Mouse (Mus musculus): ENCODE measurements around the gene Per3.
"Not testable (repeated sequence)": the region's sequence is repeated elsewhere in the genome, so short reads cannot be mapped to it uniquely, and the experiment has no call there.

Gene Per3

DNA sequence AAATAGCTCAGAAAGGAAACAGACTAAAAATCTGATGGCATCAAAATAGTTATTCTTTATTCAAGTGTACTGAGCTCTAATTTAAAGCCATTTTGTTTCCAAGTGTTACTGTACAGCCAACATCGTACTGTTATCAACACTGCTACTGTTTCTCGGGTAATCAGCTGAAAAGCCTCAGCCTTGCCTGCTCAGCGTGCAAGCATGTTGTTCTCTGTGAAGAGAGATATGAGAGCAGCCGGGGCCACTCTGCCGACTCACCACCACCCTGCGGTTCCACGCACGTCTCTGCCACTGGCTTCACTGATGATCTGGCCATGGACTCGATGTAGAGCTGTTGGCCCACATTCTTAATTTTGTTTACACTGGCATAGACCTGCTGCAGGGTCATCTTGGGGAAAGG lies 20.3 kb downstream of the Per3 start:
- DNase-seq (ENCODE audit: low spot score): no peak

DNA sequence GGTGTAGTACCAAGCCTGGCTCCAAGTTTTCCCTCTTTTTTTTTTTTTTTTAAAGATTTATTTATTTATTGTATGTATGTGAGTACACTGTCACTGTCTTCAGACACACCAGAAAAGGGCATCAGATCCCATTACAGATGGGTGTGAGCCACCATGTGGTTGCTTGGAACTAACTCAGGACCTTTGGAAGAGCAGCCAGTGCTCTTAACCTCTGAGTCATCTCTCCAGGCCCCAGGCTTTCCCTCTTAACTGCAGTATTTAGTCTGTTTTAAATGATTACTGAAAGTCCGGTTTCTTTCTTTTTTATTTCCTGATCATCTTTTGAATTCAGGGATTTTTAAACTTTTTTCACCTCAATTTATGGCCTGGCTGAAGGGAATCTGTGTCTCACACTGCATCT lies 27.1 kb downstream of the Per3 start:
- DNase-seq (ENCODE audit: low spot score): not testable (repeated sequence)

DNA sequence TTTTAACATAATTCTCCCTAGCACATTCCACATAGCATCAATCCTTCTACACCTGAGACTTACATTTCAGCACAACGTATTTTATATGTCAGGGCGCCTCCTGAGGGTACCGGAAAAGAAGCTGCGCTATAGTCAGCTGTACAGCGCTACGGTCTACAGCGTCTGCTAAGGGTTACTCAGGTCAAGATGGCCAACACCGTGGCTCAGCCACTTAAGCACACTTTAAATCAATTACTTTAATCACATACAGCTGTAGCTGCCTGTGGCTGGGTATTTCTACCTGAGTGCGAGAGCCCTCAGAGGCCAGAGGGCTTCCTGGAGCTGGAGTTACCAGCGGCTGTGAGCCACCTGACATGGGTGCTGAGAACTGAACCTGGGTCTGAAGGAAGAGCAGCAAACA lies 28.5 kb downstream of the Per3 start:
- no peak for DNase-seq (ENCODE audit: low spot score)

DNA sequence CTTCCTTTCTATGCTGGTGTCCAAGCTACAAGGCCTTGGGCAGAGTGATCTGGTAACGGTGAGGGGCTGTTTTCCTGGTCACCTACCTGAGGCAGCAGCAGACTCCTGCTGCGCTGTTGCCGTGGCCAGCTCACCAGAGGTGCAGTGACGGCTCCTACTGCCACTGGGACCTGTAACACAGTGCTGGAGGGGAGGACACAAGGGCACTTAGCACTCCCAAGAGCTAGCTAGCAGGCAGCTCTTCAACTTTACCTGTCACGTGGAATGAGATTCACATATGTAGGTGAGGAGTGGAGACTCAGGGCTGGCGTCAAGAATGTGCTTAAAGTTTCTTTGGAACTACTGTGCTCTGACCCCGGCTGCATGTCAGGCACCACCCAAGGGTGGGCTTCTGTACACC lies 34.1 kb downstream of the Per3 start:
- DNase-seq (ENCODE audit: low spot score): no peak

DNA sequence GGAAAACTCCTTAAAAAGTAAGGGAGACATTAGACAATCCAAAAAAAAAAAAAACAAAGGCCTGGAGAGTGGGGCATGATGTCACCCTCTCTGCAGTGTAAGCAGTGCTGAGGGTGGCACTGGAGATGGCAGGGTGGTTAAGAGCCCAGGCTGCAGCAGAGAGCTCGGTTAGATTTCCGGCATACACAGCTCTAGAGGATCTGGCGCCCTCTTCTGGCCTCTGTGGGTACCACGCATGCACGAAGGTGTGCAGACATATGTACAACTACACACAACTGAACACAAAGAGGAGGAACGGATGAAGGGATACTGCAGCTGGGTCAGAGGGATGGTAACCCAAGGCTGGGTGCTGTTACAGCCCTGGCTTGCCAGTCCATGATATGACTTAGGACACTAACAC lies 37.5 kb downstream of the Per3 start:
- peak; percentile 22 for DNase-seq (ENCODE audit: low spot score)

DNA sequence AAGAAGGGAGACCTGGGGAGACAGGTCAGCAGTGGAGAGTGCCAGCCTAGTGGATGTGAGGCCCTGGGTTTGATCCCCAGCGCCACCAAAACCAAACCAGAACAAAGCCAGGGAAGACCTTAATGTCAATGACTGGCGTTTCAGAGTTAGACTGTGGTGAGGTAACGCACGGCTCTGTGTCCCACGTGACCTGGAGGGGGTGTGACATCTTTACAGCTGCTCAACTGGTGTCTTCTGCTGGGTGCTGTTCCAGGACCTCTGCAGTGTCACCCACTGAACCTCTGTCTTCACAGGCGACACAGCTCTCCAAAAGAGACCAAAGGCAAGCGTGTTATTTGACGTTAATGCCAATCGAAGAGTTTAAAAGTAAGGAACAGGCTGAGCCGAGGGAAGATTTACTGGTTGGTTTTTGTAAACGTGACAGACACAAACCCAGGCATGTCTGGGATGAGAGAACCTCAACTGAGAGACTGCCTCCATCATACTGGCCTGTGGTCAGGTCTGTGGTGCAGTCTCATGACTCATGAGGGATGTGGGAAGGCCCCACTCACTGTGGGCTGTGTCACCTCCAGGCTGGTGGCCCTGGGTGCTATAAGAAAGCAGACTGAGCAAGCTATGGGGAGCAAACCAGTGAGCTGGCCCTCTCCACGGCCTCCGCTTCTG lies 38.7 kb downstream of the Per3 start:
- no peak for DNase-seq (ENCODE audit: low spot score)

DNA sequence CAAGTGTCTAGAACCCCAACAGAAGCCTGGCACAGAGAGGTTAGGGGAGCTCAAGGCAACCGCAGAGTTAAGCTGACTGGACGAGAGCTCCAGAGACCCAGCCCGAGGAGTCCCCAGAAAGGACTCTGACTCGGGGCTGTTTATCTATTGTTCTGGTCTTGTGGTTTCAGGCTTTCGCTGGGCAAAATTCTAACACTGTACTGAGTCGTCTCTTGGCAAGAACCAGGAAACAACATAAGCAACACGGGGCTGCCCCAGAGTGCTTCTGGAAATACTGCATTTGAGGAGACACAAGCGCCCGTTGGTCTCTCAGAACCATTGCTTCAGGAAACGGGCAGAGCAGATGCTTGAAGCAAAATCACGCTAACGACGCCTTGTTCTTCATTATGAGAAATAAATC lies 43.1 kb downstream of the Per3 start:
- DNase-seq (ENCODE audit: low spot score): no peak

DNA sequence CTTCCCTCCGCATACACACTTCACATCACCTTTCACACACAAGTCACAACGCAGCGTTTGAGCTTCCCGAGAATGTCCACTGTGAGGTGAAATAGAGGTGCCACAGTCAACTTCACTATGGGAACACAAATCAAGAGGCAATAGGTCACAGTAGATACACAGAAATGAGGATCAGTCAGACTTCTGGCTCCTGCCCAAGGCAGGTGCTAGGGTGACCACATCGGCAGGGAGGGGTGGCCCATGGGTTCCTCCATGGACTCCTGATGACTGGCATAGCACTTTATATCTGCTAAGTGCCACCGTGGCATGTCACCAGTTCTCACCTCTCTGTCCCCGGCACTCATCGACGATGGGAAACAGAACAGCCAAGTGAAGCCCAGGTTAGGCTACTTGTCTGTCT lies 45.8 kb downstream of the Per3 start:
- no peak for DNase-seq (ENCODE audit: low spot score)

DNA sequence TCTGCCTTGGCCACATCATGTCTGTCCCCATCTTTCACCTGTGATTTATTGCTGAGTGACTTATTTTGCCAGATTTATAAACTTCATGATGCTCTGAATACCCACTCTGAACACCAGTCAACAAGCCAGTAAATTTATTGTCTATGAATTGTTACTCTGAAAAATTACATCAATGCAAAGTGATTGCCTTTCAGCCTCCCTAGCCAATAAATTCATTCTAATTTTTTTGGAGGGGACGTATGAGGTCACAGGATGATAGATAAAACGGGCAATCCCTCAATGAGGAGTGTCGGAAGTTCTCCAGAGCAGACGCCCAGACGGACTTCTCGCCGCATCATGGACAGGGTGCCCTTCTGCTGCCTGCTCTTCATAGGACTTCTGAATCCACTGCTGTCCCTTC lies 47.7 kb downstream of the Per3 start, which contains the start of gene Uts2:
Gene Uts2 (plus strand): TSS at position 301 of the 400 bp plus-strand sequence.
- no peak for DNase-seq (ENCODE audit: low spot score)

DNA sequence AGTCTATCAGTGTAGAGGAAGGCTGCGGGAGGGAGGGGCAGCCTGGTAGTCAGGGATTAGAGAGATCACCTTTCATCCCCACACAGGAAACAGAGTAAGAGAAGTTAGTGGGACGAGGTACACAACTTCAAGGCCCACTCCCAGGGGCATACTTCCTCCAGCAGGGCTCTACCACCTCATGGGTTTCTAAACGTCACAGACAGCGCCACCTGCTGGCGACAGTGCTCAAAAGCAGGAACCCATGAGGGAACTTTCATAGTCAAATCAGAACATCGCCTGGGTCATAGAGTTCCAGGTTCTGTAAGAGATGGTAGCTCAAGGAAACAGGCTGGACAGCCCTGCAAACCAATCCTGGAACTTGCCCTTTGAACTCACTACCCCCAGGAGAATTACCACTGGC lies 54.3 kb downstream of the Per3 start:
- DNase-seq (ENCODE audit: low spot score): no peak

DNA sequence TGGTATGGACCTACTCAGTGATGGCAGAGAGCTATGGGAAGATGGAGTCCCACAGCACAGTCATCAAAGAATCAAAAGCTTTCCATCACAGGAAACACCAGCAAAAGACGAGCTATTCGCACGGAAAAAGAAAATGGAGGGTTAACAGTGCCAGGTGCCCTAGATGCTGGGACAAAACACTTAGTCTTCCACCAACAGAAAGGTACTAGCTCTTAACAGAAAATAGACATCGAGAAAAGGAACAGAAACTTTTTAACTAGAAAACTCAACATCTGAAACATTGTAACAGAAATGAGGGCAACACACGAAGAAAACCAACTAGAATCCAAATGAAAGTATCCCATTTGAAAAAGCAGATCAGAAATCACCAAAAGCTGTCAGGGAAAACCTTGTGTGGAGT lies 64.3 kb downstream of the Per3 start:
- no peak for DNase-seq (ENCODE audit: low spot score)

DNA sequence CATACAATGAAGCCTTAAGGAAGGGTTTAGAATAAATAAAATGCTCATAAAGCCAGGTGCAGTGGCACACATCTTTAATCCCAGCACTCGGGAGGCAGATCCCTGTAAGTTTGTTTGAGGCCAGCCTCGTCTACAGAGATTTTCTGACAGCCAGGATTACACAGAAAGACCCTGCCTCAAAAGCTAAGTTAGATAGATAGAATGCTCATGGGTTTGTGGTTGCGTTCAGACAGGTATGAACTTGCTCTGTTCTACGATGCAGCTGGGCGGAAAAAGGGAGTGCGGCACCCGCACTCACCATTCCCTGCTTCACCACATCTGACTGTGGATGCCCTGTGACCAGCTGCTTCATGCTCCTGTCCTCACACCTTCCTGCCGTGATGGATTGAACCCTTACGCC lies 65.0 kb downstream of the Per3 start:
- no peak for DNase-seq (ENCODE audit: low spot score)

DNA sequence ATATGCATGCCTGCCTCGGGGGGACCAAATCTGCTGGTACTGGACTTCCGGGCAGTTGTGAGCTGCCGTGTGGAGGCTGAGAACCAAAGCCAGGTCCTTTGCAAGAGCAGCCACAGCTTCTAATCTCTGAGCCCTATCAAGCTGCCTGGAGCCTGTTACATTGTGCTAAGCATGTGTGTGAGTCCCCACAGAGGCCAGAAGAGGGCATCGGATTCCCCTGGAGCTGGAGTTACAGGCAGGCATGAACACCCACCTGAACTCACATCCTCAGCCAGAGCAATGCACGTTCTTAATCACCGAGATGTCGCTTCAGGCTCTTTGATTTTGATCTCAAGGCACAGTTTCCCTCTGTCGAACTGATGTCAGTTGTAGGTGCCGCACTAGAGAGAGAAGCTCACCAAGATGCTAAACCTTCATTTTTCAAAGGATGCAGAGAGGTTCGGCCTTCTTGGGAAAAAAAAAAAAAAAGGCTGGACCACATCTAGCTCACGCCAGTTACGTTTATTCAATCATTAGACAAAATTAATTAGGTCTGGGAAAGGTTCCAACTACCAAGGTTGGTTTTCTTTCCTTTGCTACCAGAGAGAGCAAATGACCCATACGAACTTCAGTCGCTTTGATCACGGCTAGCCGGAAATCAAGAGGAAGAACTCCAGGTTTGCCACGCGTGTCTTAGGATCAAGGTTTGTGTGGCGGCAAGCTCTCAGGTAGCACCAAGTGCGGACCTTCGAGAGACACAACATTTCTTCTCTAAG lies 66.1 kb downstream of the Per3 start:
- no peak for DNase-seq (ENCODE audit: low spot score)

DNA sequence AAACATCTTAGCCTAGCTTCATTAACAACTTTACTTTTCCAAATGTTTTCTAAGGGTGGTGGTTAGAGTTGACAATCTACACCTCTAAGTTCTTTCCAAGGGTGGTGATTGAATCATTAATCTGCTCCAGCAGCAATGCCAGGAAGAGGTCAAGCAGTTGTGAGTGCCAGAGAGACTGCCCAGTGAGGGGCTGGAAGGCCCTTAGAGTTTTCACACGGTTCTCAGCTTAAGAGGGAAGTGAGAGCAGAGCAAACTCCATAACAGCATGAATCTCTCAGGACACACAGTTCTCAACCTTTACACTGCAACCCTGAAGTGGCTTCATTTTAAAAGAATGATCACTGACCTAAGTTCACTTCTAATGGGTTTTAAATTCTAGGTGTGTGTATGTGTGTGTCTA lies 69.3 kb downstream of the Per3 start:
- no peak for DNase-seq (ENCODE audit: low spot score)

DNA sequence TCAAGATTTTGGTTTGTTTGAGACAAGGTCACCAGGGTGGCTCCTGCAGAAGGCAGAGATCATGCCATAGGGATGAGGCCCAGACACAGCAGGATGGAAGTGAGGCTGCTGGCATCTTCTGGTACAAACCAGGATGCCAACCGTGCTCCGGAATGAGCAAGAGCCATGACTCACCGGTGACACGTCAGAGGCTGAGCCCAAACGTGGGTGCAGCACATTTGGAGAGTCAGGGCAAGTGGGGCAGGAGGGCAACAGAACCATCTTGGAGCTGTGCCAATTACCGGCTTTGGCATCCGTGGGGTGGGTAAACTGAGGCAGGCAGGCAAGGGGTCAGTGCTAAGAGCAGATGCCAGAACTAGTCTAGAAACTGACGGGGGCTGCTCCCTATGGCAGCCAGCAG lies 71.2 kb downstream of the Per3 start:
- no peak for DNase-seq (ENCODE audit: low spot score)

DNA sequence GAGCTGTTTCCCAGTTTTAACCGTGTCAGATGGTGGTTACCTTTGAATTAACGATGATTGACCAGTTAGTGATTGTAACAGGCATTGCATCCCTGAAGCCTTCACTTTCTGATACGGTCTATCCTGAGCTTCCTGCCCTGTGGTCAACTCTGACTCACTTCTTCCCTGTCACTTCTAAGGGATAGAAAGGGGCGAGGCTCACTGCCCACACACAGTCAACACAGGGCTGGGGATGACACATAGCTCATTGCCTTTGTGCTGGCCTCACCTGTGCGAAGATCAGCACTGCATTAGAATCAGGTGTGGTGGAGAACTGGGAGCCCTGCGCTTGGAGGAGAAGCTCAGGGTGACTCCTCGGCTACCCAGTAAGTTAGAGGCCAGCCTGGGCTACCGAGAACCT lies 75.5 kb downstream of the Per3 start:
- DNase-seq (ENCODE audit: low spot score): no peak

DNA sequence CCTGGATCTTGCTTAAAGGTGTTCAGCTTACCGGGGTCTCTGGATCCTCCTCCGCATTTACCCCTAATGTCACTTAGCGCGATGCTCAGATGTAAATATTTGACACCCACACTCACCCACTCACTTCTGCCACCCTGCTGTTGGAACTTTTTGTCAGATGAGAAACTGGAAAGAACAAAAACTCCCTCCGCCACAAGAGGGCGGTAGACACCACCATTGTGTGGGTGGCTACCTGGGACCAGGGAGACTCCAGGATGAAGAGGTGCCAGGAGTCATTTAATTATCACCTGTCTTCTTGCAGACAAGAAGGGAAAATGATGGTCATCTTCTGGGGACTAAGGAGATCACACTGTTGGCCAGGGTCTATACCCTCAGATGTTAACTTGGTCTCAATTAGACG lies 77.9 kb downstream of the Per3 start:
- DNase-seq (ENCODE audit: low spot score): peak; percentile 46

DNA sequence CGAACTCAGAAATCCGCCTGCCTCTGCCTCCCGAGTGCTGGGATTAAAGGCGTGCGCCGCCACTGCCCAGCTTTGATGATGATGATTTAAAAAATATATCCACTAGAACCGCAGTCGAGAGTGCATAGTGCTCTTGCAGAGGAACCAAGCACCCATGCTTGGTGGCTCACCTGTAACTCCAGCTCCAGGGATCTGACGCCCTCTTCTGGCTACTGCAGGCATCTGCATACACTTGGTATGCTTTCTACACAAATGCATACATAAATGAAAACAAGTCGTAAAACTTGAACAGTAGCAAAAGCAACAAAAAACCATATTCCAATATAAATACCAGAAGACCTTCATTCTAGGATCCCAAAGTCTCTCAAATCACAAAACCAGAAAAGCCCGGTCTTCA lies 78.9 kb downstream of the Per3 start:
- no peak for DNase-seq (ENCODE audit: low spot score)

DNA sequence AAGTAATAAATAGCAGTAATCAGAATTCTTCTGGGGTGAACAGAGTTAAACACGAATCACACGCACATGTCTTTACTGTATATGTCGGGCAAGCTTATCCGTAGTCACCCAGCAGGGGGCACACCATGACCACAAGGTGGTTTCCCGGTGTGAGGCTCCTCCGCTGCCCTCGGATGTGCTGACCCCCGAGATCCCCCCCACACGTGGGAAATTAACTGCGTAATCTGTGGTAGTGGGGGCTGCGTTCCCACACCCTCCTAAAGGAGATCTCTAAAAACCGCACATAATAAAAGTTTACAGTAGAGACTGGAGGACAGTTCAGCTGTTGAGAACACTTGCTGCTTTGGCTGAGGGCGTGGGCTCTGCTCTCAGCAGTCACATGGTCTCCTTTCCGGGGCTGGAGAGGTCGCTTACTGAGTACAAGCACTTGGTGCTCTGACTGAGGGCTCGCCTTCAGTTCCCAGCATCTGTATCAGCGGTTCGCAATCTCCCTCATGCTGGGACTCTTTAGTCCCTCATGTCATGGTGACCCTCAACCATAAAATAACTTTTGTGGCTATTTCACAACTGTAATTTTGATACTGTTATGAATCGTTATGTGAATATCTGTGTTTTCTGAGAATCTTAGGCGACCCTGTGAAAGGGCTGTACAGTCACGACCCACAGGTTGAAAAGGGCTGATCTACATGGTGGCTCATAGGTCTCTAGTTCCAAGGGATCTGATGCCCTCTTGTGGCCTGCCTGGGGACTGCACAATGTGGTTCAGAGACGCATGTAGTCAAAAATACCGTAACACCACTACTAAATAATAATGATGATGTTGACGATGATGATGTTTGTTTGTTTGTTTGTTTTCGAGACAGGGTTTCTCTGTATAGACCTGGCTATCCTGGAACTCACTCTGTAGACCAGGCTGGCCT lies 79.6 kb downstream of the Per3 start:
- peak; percentile 76 for DNase-seq (ENCODE audit: low spot score)

DNA sequence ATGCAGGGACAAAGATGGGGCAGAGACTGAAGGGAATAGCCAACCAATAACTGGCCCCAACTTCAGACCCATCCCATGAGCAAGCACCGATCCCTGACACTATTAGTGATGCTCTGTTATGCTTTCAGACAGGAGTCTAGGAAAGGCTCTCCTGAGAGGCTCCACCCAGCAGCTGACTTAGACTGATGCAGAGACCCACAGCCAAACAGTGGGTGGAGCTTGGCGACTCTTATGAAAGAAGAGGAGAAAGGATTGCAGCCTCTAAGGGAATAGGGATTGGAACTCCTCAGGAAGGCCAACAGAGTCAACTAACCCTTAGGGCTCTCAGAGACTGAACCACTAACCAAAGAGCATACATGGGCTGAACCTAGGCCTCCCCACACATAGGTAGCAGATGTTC lies 80.8 kb downstream of the Per3 start:
- no peak for DNase-seq (ENCODE audit: low spot score)

DNA sequence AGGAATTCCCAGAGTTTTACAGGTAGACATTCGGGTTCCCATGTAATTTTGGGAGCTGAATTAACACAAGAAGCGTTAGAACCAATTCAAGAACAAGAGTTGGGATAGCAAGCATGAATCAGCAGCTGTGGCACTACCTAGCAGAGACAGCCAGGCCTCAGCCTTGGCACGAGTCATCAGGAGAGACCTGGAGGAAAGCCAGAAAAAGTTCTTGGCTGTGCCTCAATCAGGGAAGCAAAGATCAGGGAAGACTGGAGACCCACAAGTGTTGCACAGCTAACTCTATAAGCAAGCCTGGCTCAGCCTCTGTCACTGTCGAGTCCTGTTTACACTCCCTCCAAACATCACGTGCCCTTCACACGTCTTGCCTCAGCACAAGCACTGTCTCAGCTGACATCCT lies 82.2 kb downstream of the Per3 start:
- DNase-seq (ENCODE audit: low spot score): no peak

DNA sequence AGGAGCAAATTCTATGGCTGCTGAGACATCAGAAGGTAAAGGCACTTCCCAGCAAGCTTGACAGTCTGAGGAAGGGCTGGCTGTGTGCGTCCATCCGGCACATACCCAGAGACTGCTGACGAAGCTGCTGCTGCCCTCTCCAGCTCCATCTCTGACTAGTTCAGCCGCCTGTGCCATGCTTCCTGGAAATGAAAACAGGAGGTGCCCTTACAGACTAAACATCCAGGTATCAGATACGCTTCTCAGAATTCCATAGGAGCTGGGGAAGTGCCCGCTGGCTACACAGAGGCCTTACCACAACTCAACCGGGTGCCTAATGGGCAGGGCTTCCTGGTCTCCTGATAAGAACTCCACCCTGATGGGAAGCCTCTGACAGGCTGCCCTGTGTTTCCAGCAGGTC lies 85.9 kb downstream of the Per3 start:
- no peak for DNase-seq (ENCODE audit: low spot score)

DNA sequence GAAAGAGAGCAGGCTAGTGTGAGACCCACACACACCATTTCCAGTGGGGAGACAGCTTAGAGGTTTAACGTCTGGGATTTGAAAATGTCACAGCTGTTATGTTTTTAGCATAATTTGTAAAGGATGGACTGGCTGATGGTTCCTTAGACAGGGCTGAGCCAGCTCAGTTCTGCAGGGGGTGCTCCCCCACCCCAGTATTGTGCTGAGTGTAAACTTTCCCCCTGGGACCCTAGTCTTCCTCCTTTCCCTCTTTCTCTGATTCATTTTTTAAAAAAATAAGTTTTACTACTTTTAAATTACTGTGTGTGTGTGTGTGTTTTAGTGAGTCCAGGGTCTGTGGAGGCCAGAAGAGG lies 87.4 kb downstream of the Per3 start:
- DNase-seq (ENCODE audit: low spot score): no peak

Data from spleen, adult 12 weeks (tissue).